Mouse (Mus musculus): ENCODE measurements around the gene Sox30.
A peak's percentile ranks its signal among the peaks of the same experiment; 100 is the strongest.
"Not testable (repeated sequence)": the region's sequence is repeated elsewhere in the genome, so short reads cannot be mapped to it uniquely, and the experiment has no call there.

The Sox30 gene

GRCm38 (mm10) chr11:46021850-46022249 is 41.7 kb downstream of the Sox30 start:
- DNase-seq = no peak

DNA sequence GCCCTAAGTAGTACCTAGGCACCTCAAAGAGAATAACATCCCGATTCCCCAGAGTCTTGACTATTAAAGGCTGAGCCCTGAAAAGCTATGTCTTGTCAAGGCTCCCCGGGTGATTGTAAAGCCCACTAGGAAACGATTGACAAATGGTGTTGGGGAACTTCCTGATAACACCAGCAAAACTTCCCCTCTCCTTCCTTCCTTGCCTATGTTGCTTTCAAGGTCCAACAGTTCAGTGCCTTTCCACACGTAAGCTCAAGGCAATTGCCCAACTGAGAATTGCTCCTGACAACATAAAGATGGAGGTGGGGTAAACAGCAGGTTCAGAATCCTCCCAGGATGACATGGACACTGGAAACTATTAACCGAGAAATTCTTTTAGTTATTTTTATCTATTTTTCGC is 42.9 kb downstream of the Sox30 start:
- DNase-seq = no peak

DNA sequence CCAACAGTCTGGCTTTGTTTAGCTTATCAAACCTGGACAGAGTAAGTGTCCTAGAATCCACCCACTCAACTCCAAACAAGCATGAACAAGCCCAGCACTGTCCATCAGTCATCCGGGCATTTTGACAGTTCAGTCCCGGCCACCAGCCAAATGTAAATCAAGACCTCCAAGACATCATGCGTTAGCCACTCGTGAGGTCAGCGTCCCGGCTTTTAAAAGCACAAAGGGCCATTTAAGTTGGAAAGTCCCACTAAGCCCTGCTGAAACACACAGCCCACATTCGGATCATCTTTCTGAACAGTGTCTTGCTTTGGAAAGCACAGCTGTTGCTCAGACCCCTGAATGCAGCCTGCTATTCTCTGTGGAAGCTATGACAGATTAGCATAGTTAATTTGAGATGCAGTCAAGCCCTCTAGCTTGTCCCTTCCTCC is 45.9 kb downstream of the Sox30 start:
- DNase-seq = no peak

DNA sequence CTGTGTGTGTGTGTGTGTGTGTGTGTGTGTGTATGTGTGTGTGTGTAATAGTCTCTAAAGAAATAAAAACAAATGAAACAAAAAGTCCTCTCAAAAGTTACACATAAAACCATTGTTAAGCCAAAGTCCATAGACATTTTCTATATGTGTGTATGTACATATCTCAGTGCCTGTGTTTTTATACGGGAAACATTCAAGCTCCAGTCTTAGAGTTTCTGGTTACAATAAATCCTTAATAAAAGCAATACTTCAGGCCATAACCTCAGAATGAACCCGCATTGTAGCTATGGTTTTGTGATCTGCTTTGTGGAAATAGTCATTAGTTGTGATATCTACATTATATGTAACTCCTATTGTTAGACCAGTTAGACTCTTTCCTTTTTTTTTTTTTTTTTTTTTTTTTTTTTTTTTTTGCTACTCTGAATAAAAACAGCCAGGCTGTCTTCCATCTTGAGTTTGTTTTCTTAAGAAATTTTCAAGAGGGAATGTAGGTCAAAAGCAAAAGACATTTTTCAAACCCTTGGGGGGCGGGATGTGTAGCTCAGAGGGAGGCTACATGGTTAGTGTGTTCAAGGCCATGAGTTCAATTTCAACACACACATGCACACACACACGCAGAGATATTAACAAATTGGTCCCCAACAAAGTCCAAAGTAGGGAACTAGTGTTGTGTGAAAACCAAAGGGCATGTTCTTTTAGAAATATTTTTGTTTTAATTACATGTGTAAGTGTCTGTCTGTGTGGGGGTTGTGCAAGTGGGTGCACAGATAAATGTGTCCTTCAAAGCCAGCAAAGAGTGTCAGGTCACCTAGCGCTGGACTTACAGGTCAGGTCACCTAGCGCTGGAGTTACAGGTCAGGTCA is 48.1 kb downstream of the Sox30 start:
- DNase-seq = no peak

DNA sequence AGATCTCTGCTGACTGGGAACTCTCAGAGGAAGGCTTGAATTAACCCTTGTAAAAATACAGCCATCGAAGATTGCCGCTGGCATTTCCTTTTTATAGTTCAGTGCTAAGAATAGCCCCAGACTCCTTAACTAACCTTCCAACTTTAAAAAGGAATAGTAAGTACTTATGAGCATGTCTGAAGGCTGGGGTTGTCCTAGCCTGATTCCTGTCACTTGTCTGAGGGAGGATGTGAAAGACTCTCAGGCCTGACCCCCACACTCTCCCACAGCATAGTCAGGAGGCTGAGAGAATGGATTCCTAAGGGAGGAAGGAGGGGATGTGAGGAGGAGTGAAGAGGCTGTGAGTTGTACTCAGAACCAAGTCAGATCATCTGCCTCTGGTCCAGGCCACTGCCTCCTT is 49.4 kb downstream of the Sox30 start:
- DNase-seq = no peak

- no peak for DNase-seq
These were observed 49.9 kb downstream of the Sox30 start for GRCm38 (mm10) chr11:46030026-46030425.

DNA sequence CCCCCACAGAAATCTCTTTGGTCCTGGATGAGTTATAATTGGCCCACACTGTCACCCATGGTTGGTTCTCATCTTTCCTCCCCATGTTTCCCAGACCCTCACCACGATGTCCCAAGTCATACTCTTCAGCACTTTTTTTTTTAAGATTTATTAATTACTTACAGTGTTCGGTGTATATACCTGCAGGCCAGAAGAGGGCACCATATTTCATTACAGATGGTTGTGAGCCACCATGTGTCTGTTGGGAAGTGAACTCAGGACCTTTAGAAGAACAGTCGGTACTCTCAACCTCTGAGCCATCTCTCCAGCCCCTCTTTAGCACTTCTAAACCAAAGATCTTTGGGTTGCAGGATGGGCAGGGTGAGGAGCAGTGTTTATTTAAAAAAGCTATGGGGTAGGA is 51.4 kb downstream of the Sox30 start:
- DNase-seq = no peak

DNA sequence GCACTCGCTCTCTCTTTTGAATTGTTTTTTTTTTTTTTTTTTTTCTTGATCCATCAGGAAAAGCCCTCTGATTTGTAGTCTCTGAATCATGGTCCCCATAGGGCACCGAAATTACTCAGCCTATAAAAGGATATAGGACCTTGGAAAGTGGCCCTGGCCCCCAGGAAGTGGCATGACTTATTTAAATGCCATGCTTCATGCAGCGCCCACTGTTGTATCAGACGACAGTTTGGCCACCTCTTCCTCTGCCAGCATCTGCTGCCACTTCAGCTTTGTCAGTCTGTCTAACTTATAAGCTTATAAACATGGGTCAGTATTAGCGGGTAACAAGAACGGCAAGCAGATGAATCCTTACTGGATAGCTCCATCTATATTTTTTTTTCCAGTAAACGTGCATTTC is 52.8 kb downstream of the Sox30 start:
- no peak for DNase-seq

GRCm38 (mm10) chr11:46036374-46036773 is 56.3 kb downstream of the Sox30 start:
- no peak for DNase-seq

GRCm38 (mm10) chr11:46038901-46039300 is 58.8 kb downstream of the Sox30 start:
- DNase-seq = no peak

DNA sequence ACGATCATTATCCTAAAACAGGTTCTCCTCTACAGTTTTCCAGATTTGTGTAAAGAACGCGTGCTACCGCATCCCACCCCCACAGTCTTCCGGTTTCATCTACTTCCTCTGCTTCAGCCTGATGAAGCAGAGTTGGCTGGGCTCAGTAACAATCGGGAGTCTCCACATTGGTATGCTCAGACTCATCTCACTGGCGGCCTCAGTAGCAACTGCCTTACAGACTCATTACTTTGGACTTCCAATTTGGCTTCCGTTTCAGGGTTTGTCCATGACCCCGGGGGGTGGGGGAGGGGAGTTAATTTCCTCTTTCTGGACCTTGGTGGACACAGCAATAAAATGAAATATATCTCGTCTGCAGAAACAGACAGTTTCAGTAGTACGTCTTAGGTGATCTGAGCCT is 59.2 kb downstream of the Sox30 start:
- no peak for DNase-seq

GRCm38 (mm10) chr11:46040841-46041556 is 60.9 kb downstream of the Sox30 start:
- DNase-seq = no peak

DNA sequence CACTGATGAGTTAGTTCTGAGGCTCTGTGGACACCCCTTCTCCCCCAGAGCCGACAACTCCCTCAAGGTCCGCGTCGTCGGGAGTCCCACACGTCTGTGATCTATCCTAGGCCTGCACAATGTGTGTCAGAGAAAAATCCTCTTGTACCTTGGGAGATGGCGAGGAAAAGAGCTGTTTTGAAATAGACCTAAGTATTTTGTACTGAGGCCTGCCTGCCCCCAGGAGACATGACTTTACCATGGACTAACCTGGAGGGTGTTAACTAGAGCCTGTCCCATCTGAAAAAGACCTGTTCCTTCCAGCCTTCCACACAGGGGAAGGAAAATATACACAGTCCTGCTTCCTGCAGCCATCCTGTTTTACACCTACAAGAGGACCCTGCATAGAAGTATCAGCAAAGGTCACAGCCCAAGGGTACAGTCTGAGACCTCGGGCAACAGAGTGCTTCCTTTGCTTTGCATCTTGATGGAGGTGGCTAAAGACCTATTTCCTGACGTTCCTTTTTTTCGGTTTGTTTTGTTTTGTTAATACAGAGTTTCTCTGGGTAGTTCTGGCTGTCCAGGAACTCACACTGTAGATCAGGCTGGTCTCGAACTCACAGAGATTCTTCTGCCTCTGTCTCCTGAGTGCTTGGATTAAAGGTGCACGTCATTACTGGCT is 61.6 kb downstream of the Sox30 start:
- DNase-seq = no peak

- DNase-seq = no peak
These were observed 64.7 kb downstream of the Sox30 start for GRCm38 (mm10) chr11:46044781-46045180.

DNA sequence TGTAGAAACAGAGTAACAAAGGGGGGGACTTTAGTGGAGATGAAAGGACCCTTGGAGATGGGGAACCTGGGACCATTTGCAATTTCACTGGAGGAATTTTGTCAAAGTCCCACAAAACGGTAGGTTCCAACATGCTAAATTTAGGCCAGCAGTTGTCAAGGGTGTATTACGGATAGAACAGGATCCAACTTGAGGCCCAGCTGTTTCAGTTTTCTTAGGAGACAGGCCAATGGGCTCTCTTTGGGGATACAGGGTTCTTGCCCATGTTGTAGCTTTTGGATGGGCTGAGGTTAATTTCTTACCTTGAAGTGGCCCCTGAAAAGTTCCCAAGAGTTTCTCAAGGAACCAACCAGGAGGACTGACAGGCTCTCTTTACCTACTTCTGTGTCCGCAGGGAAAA is 67.2 kb downstream of the Sox30 start:
- DNase-seq = no peak

- DNase-seq = peak; percentile 30
These were observed 72.1 kb downstream of the Sox30 start, which contains the start of gene Gm12166 for GRCm38 (mm10) chr11:46052105-46052659. TSS of gene Gm12166 (minus strand) at chr11:46052321.

DNA sequence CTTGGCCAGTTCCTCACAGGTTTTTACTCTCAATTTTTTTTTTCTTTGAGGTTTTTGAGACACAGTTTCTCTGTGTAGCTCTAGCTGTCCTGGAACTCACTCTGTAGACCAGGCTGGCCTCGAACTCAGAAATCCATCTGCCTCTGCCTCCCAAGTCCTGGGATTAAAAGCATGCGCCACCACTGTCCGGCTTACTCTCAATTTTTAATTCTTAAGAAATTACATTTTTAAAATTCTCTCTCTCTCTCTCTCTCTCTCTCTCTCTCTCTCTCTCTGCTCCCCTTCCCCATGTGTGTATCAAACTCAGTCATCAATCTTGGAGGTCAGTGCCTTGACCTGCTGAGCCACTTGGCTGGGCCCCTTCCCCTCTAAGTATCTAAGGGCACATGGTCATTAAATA is 73.3 kb downstream of the Sox30 start:
- not testable (repeated sequence) for DNase-seq

- no peak for DNase-seq
These were observed 74.2 kb downstream of the Sox30 start for GRCm38 (mm10) chr11:46054311-46054710.

GRCm38 (mm10) chr11:46054911-46055895 is 75.1 kb downstream of the Sox30 start:
- DNase-seq = no peak

- DNase-seq = peak; percentile 23
These were observed 76.0 kb downstream of the Sox30 start, which contains the start of gene Adam19 for GRCm38 (mm10) chr11:46055896-46056769. TSS of gene Adam19 (plus strand) at chr11:46055992.
